Mouse (Mus musculus) forebrain, embryonic 15.5 days (tissue): ENCODE results near the gene Itgb1bp1. TPM values are rescaled to one million over a fixed set of nuclear protein-coding genes. Genes with fewer than 3 reads are reported as not detected.

ENCODE experiments used
- ATAC-seq: fragments of 200-750 bp; cut with Nextera tagmentation; replicated peaks from 2 replicates; pipeline ENCODE4 v1.8.0; 2017; ENCODE audit warnings: mild to moderate bottlenecking, moderate TSS enrichment, moderate library complexity
- H3K27ac ChIP-seq: fragments of 300-500 bp; sonication (generic); replicated peaks from 2 replicates; pipeline ENCODE4 v1.5.1; 2015; ENCODE audit warnings: mild to moderate bottlenecking, inconsistent platforms
- H3K27me3 ChIP-seq: fragments of 300-500 bp; sonication (generic); 2 replicates; pipeline ENCODE4 v1.6.1; 2015; ENCODE audit warnings: inconsistent platforms
- H3K36me3 ChIP-seq: fragments of 300-500 bp; sonication (generic); 2 replicates; pipeline ENCODE4 v1.6.1; 2015; ENCODE audit warnings: mild to moderate bottlenecking, inconsistent platforms
- H3K4me1 ChIP-seq: fragments of 300-500 bp; sonication (generic); 2 replicates; pipeline ENCODE4 v1.6.1; 2015; ENCODE audit warnings: inconsistent platforms
- H3K4me2 ChIP-seq: fragments of 300-500 bp; sonication (generic); replicated peaks from 2 replicates; pipeline ENCODE4 v1.6.1; 2015; ENCODE audit warnings: mild to moderate bottlenecking, inconsistent platforms
- H3K4me3 ChIP-seq: fragments of 300-500 bp; sonication (generic); 2 replicates; pipeline ENCODE4 v1.5.1; 2015; ENCODE audit warnings: mild to moderate bottlenecking, inconsistent platforms
- H3K9ac ChIP-seq: fragments of 300-500 bp; sonication (generic); replicated peaks from 2 replicates; pipeline ENCODE4 v1.6.1; 2015; ENCODE audit warnings: mild to moderate bottlenecking, inconsistent platforms
- H3K9me3 ChIP-seq: fragments of 300-500 bp; sonication (generic); 2 replicates; pipeline ENCODE4 v1.6.1; 2016; ENCODE audit warnings: inconsistent platforms
- WGBS: fragments of 180-500 bp; shearing (Covaris S2); methylation state at CpG from one replicate; pipeline ENCODE4 v1.1.7; 2015; ENCODE audit warnings: mixed read lengths; 5-methylcytosine and 5-hydroxymethylcytosine counted together
- polyA plus RNA-seq: library from polyadenylated mRNA; unstranded; fragments of >200 nt; fragmentation: Nextera tagmentation; extraction: Ambion mirVana; gene quantifications from 2 replicates; pipeline ENCODE4 v1.2.1, GENCODE M21; 2015

Itgb1bp1 gene
- polyA plus RNA-seq, 1 experiment from 2014 or later = 40.4 TPM

- no peak for ATAC-seq
- H3K9ac ChIP-seq = no peak overlapping the region
- H3K4me3 ChIP-seq = no peak overlapping the region
- H3K4me2 ChIP-seq = no peak overlapping the region
- no peaks in the 10 kb centered on the region for H3K9me3 ChIP-seq
- peaks cover 37% of the 10 kb centered on the region for H3K36me3 ChIP-seq
- no peaks in the 10 kb centered on the region for H3K27me3 ChIP-seq
- WGBS = 95% methylated on average over 3 of the region's 3 CpGs
- H3K4me1 ChIP-seq = peaks cover 31% of the 10 kb centered on the region
- no peak overlapping the region for H3K27ac ChIP-seq
These were observed 2.8 kb upstream of the Itgb1bp1 start for GRCm38 (mm10) chr12:21288716-21289395.

GRCm38 (mm10) chr12:21286712-21287650, 897 bp upstream of the Itgb1bp1 start:
- H3K27ac ChIP-seq = peak overlapping the region; percentile 94
- peak overlapping the region; percentile 86 for H3K4me3 ChIP-seq
- 32% methylated on average over 18 of the region's 18 CpGs for WGBS
- peaks cover 31% of the 10 kb centered on the region for H3K4me1 ChIP-seq
- H3K27me3 ChIP-seq = no peaks in the 10 kb centered on the region
- ATAC-seq = peak; percentile 47
- peaks cover 19% of the 10 kb centered on the region for H3K36me3 ChIP-seq
- peak overlapping the region; percentile 92 for H3K9ac ChIP-seq
- no peaks in the 10 kb centered on the region for H3K9me3 ChIP-seq
- peak overlapping the region; percentile 71 for H3K4me2 ChIP-seq

GRCm38 (mm10) chr12:21285508-21286242, 409 bp downstream of the Itgb1bp1 start:
- peak overlapping the region; percentile 86 for H3K4me3 ChIP-seq
- under 1% methylated on average over 47 of the region's 47 CpGs for WGBS
- ATAC-seq = no peak; the same call in 1 of the 2 replicates
- peak overlapping the region; percentile 77 for H3K4me2 ChIP-seq
- peak overlapping the region; percentile 74 for H3K9ac ChIP-seq
- H3K27ac ChIP-seq = peak overlapping the region; percentile 82
- peaks cover 31% of the 10 kb centered on the region for H3K4me1 ChIP-seq
- peaks cover 5% of the 10 kb centered on the region for H3K36me3 ChIP-seq
- H3K27me3 ChIP-seq = no peaks in the 10 kb centered on the region
- no peaks in the 10 kb centered on the region for H3K9me3 ChIP-seq

DNA sequence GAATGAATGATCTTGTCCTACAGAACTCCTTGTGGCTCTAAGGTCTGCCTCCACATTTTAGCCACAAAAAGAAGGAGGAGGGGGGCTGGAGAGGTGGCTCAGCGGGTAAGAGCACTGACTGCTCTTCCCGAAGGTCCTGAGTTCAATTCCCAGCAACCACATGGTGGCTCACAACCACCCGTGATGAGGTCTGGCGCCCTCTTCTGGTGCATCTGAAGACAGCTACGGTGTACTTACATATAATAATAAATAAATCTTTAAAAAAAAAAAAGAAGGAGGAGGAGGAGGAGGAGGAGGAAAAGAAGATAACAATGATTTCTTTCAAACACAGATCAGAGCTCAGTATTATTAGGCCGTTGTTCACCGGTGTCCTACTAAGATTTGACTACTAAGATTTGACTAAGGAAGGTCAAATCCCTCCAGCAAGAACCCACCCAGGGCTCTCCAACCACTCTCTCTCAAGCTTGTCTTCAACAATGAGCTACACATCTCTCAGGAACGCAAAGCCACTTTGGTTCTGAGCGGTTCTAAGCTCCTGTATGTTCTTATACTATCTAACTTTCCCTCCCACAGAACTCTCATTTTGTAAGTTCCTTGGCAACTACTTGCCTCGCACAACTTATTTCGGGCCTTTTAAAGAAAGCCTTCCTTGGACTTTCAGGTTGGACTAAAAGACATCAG, 1.2 kb downstream of the Itgb1bp1 start, which contains the start of gene Cpsf3:
Gene Cpsf3 (plus strand): TSS at position 631 of the 681 bp plus-strand sequence.
- Histone ChIP-seq H3K36me3 (no peaks in the 10 kb centered on the region), H3K9ac (peak within 1 kb of the TSS; percentile 92), H3K9me3 (no peaks in the 10 kb centered on the region), H3K27ac (peak within 1 kb of the TSS; percentile 94), H3K27me3 (no peaks in the 10 kb centered on the region), H3K4me2 (peak within 1 kb of the TSS; percentile 77), H3K4me1 (peaks cover 31% of the 10 kb centered on the region), H3K4me3 (peak within 1 kb of the TSS; percentile 86)
- 55% methylated on average over 11 of the region's 11 CpGs for WGBS
- no peak for ATAC-seq

DNA sequence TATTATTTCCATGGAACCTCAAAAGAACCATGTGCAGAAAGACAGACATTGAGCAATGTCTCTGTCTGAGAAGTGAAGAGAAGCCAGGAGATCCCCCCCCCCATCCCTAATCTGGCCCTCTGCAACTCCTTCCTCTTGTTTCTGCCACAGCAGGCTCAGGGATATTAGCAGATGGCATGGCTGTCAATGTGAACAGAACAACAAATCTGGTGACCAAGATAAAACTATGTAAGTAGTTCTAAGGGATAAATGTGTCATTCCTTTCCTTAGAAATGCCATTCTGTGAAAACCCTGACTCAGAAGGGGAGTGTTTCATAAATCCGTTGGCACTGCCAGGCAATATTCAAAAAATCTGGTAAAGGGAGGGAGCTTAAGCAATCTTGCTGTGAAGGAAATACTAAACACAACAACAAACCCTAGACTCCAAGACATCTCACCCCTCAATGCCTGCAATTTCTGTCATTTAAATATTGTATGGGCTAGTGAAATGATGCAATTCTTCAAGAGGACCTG, 8.7 kb downstream of the Itgb1bp1 start:
- H3K4me2 ChIP-seq = no peak overlapping the region
- no peak overlapping the region for H3K9ac ChIP-seq
- H3K9me3 ChIP-seq = no peaks in the 10 kb centered on the region
- no peak for ATAC-seq
- no peak overlapping the region for H3K27ac ChIP-seq
- H3K4me3 ChIP-seq = no peak overlapping the region
- H3K36me3 ChIP-seq = 0 out of 2 replicates have a peak, but pooled peaks cover 6% of the 10 kb centered on the region
- 56% methylated on average over 1 of the region's 1 CpGs for WGBS
- H3K4me1 ChIP-seq = no peaks in the 10 kb centered on the region
- H3K27me3 ChIP-seq = no peaks in the 10 kb centered on the region

GRCm38 (mm10) chr12:21274446-21274845, 11.6 kb downstream of the Itgb1bp1 start:
- no peak overlapping the region for H3K9ac ChIP-seq
- no peak overlapping the region for H3K27ac ChIP-seq
- H3K36me3 ChIP-seq = peaks cover 36% of the 10 kb centered on the region
- 75% methylated on average over 7 of the region's 7 CpGs for WGBS
- H3K4me2 ChIP-seq = no peak overlapping the region
- H3K4me1 ChIP-seq = no peaks in the 10 kb centered on the region
- H3K27me3 ChIP-seq = no peaks in the 10 kb centered on the region
- H3K4me3 ChIP-seq = no peak overlapping the region
- H3K9me3 ChIP-seq = no peaks in the 10 kb centered on the region
- ATAC-seq = no peak

DNA sequence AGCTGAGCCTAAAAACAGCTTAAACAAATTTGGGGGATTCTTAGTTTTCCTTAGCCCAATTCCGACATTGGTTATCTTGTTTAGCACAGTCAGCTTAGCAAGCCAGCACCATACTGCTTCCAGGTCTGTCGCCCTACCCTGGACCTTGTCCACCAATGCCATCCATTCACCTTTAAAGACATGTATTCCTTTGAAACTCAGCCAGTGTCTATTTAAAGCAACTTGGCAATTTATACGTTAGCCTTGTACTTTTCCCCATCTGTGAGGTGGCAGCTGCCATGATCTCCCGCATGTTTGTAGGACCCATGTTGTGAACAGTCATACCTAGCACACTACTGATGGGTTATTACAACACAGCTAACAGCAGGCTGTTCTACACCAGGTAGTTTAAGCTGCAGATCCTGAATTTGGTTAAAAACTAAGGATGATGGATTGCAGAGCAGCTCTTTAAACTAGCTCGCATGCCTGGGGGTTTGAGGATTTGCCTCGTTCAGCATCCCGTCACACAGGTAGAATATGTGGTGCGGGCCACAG, 17.9 kb downstream of the Itgb1bp1 start:
- Histone ChIP-seq H3K4me2 (no peak overlapping the region), H3K9ac (no peak overlapping the region), H3K4me3 (no peak overlapping the region), H3K36me3 (peaks cover 66% of the 10 kb centered on the region), H3K9me3 (no peaks in the 10 kb centered on the region), H3K4me1 (no peaks in the 10 kb centered on the region), H3K27ac (no peak overlapping the region), H3K27me3 (no peaks in the 10 kb centered on the region)
- 86% methylated on average over 8 of the region's 8 CpGs for WGBS
- ATAC-seq = no peak

DNA sequence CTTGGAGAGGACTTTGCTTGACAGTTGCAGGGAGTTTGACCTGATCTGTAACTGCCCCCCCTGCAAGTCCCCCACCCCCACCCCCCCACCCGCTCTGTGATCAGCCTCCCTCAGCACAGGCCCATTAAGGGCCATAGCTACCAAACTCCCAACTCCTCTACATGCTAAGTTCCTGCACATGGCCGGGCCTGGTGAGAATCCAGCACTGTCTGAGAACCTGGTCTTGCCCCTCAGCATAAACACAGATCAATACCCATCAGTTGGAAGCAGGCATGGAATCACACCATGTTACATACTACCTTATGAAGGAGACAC, 19.3 kb downstream of the Itgb1bp1 start:
- 87% methylated on average over 2 of the region's 2 CpGs for WGBS
- Histone ChIP-seq H3K36me3 (peaks cover 69% of the 10 kb centered on the region), H3K27ac (no peak overlapping the region), H3K4me2 (no peak overlapping the region), H3K4me1 (no peaks in the 10 kb centered on the region), H3K27me3 (no peaks in the 10 kb centered on the region), H3K4me3 (no peak overlapping the region), H3K9me3 (no peaks in the 10 kb centered on the region), H3K9ac (no peak overlapping the region)
- ATAC-seq = no peak; the same call in 1 of the 2 replicates

DNA sequence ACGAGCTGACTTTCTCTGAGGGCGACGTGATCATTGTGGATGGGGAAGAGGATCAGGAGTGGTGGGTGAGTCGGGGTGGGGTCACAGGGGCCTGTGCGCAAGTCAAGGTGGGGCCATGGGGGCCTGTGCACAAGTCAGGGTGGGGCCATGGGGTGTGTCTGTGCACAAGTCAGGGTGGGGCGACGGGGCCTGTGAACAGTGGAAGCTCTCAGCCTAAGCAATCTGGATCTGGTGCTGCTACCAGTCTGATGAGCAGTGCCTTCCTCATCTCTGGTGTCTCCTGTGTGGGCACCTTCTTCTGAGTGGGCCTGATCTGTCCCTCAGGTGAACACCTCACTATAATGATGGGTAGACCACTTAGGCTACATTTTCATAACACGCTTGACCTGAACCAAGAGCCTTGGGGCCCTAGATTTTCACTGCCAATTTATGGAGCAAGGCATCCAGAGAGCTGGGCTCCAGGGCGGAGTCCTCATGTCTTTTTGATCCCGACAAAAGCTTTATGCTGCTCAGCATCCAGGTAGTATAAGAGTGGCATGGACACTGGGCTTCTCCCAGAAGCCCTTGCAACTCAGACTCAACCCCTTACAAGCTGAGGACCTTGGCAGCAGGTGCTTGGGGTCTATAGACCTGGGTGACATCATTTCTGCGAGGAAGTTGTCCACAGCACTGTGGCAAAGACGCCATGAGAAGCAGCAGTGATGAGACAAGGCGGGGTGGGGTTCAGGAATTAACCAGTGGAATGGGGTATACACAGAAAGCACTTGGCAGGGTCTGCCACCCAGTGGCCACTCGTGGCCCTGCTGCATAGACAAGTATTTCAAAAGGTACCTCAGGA, 19.9 kb downstream of the Itgb1bp1 start:
- 78% methylated on average over 14 of the region's 14 CpGs for WGBS
- peak; percentile 86 for ATAC-seq
- Histone ChIP-seq H3K27me3 (no peaks in the 10 kb centered on the region), H3K4me1 (no peaks in the 10 kb centered on the region), H3K9ac (no peak overlapping the region), H3K27ac (no peak overlapping the region), H3K9me3 (no peaks in the 10 kb centered on the region), H3K4me2 (no peak overlapping the region), H3K4me3 (no peak overlapping the region), H3K36me3 (peaks cover 65% of the 10 kb centered on the region)

GRCm38 (mm10) chr12:21265501-21265900, 20.6 kb downstream of the Itgb1bp1 start:
- WGBS = 95% methylated on average over 4 of the region's 4 CpGs
- Histone ChIP-seq H3K4me1 (no peaks in the 10 kb centered on the region), H3K9ac (no peak overlapping the region), H3K4me3 (no peak overlapping the region), H3K27me3 (no peaks in the 10 kb centered on the region), H3K9me3 (no peaks in the 10 kb centered on the region), H3K27ac (no peak overlapping the region), H3K36me3 (peaks cover 60% of the 10 kb centered on the region), H3K4me2 (no peak overlapping the region)
- ATAC-seq = no peak
